Mouse (Mus musculus) urinary bladder, adult 18-20 months (tissue): ENCODE data around the gene Sgpp2.

Experiments
- DNase-seq, 2 experiments: peaks; one replicate each; pipeline ENCODE4 v3.0.0; 2022; ENCODE audit warnings: low spot score in 2 of 2, mixed read lengths in 2 of 2

The Sgpp2 gene

GRCm38 (mm10) chr1:78338212-78338611 is 28.1 kb downstream of the Sgpp2 start:
- peak in 1 of 2 experiments; percentile 9 for DNase-seq

GRCm38 (mm10) chr1:78339941-78340340 is 29.8 kb downstream of the Sgpp2 start:
- no peak for DNase-seq

GRCm38 (mm10) chr1:78340584-78340983 is 30.4 kb downstream of the Sgpp2 start:
- no peak for DNase-seq

- DNase-seq, result no peak
Measured at GRCm38 (mm10) chr1:78347317-78347806, 37.2 kb downstream of the Sgpp2 start.

- DNase-seq, result no peak
Measured at GRCm38 (mm10) chr1:78349219-78349618, 39.1 kb downstream of the Sgpp2 start.

- DNase-seq, result no peak
Measured at GRCm38 (mm10) chr1:78353254-78353653, 43.1 kb downstream of the Sgpp2 start.

- DNase-seq, result no peak
Measured at GRCm38 (mm10) chr1:78355123-78355522, 45.0 kb downstream of the Sgpp2 start.

- no peak for DNase-seq
Measured at GRCm38 (mm10) chr1:78357415-78357814, 47.3 kb downstream of the Sgpp2 start.

- DNase-seq, result no peak
Measured at GRCm38 (mm10) chr1:78357868-78358267, 47.7 kb downstream of the Sgpp2 start.

GRCm38 (mm10) chr1:78363965-78364889 is 54.1 kb downstream of the Sgpp2 start:
- DNase-seq, result no peak

GRCm38 (mm10) chr1:78367806-78368205 is 57.7 kb downstream of the Sgpp2 start:
- DNase-seq, result no peak

GRCm38 (mm10) chr1:78370121-78370520 is 60.0 kb downstream of the Sgpp2 start:
- no peak for DNase-seq

- no peak for DNase-seq
Measured at GRCm38 (mm10) chr1:78371569-78372236, 61.6 kb downstream of the Sgpp2 start.

GRCm38 (mm10) chr1:78372316-78372715 is 62.2 kb downstream of the Sgpp2 start:
- no peak for DNase-seq

- no peak for DNase-seq
Measured at GRCm38 (mm10) chr1:78373836-78374235, 63.7 kb downstream of the Sgpp2 start.

- DNase-seq, result no peak
Measured at GRCm38 (mm10) chr1:78375058-78375457, 64.9 kb downstream of the Sgpp2 start.

GRCm38 (mm10) chr1:78380950-78381349 is 70.8 kb downstream of the Sgpp2 start:
- no peak for DNase-seq

GRCm38 (mm10) chr1:78387854-78388253 is 77.7 kb downstream of the Sgpp2 start:
- no peak for DNase-seq

GRCm38 (mm10) chr1:78388848-78389247 is 78.7 kb downstream of the Sgpp2 start:
- DNase-seq, result no peak

GRCm38 (mm10) chr1:78395191-78395735 is 85.1 kb downstream of the Sgpp2 start:
- no peak for DNase-seq

- DNase-seq, result no peak
Measured at GRCm38 (mm10) chr1:78395737-78396136, 85.6 kb downstream of the Sgpp2 start.

GRCm38 (mm10) chr1:78396320-78396913 is 86.3 kb downstream of the Sgpp2 start:
- no peak for DNase-seq
